Mouse (Mus musculus) stomach, embryonic 15.5 days (tissue): ENCODE results near the gene Ace. TPM values are rescaled to one million over a fixed set of nuclear protein-coding genes. Genes with fewer than 3 reads are reported as not detected.
A peak's percentile ranks its signal among the peaks of the same experiment; 100 is the strongest.

Source experiments
- ATAC-seq: fragments of 200-750 bp; cut with Nextera tagmentation; 2 replicates; pipeline ENCODE4 v1.8.0; 2017; ENCODE audit warnings: low read depth, moderate number of reproducible peaks, moderate TSS enrichment; ENCODE audit not compliant: insufficient read depth, low FRiP score
- H3K27ac ChIP-seq: fragments of 300-500 bp; sonication (generic); 2 replicates; pipeline ENCODE4 v1.5.1; 2015; ENCODE audit warnings: mild to moderate bottlenecking, inconsistent platforms
- H3K27me3 ChIP-seq: fragments of 300-500 bp; sonication (generic); replicated peaks from 2 replicates; pipeline ENCODE4 v1.6.1; 2015; ENCODE audit warnings: inconsistent platforms
- H3K36me3 ChIP-seq: fragments of 300-500 bp; sonication (generic); 2 replicates; pipeline ENCODE4 v1.6.1; 2015; ENCODE audit warnings: inconsistent platforms
- H3K4me1 ChIP-seq: fragments of 300-500 bp; sonication (generic); 2 replicates; pipeline ENCODE4 v1.6.1; 2015; ENCODE audit warnings: inconsistent platforms
- H3K4me2 ChIP-seq: fragments of 300-500 bp; sonication (generic); 2 replicates; pipeline ENCODE4 v1.6.1; 2015; ENCODE audit warnings: mild to moderate bottlenecking, inconsistent platforms
- H3K4me3 ChIP-seq: fragments of 300-500 bp; sonication (generic); replicated peaks from 2 replicates; pipeline ENCODE4 v1.5.1; 2015; ENCODE audit warnings: inconsistent platforms
- H3K9ac ChIP-seq: fragments of 300-500 bp; sonication (generic); 2 replicates; pipeline ENCODE4 v1.6.1; 2015; ENCODE audit warnings: inconsistent platforms
- H3K9me3 ChIP-seq: fragments of 300-500 bp; sonication (generic); 2 replicates; pipeline ENCODE4 v1.6.1; 2016; ENCODE audit warnings: inconsistent platforms
- WGBS: fragments of 180-500 bp; shearing (Covaris S2); methylation state at CpG from one replicate; pipeline ENCODE4 v1.1.7; 2015; 5-methylcytosine and 5-hydroxymethylcytosine counted together
- polyA plus RNA-seq: library from polyadenylated mRNA; unstranded; fragments of >200 nt; fragmentation: Nextera tagmentation; extraction: Ambion mirVana; gene quantifications from 2 replicates; pipeline ENCODE4 v1.2.1, GENCODE M21; 2015

Gene Ace
- polyA plus RNA-seq, 1 experiment from 2014 or later, result 1.8 TPM

GRCm38 (mm10) chr11:106033491-106033919 lies 65.8 kb downstream of the Ace start:
- 30% methylated on average over 11 of the region's 11 CpGs for WGBS
- Histone ChIP-seq H3K9me3 (no peaks in the 10 kb centered on the region), H3K27me3 (no peaks in the 10 kb centered on the region), H3K4me1 (peaks cover 7% of the 10 kb centered on the region; the same call in 1 of the 2 replicates), H3K4me3 (0 out of 2 replicates have a peak overlapping the region, but pooled peaks have one; percentile 16), H3K4me2 (peak overlapping the region; percentile 34), H3K9ac (no peak overlapping the region), H3K36me3 (no peaks in the 10 kb centered on the region), H3K27ac (0 out of 2 replicates have a peak overlapping the region, but pooled peaks have one; percentile 9)
- ATAC-seq, result no peak

GRCm38 (mm10) chr11:106034986-106035385 lies 67.2 kb downstream of the Ace start:
- no peak overlapping the region for H3K4me3 ChIP-seq
- H3K27me3 ChIP-seq, result no peaks in the 10 kb centered on the region
- no peak overlapping the region for H3K4me2 ChIP-seq
- no peaks in the 10 kb centered on the region for H3K9me3 ChIP-seq
- no peak for ATAC-seq
- peaks cover 7% of the 10 kb centered on the region; the same call in 1 of the 2 replicates for H3K4me1 ChIP-seq
- H3K27ac ChIP-seq, result no peak overlapping the region
- no peaks in the 10 kb centered on the region for H3K36me3 ChIP-seq
- WGBS, result 83% methylated on average over 9 of the region's 9 CpGs
- no peak overlapping the region for H3K9ac ChIP-seq

- Histone ChIP-seq H3K4me3 (peak within 1 kb of the TSS; percentile 92), H3K27ac (peak within 1 kb of the TSS; percentile 90), H3K9ac (peak within 1 kb of the TSS; percentile 94), H3K27me3 (no peaks in the 10 kb centered on the region), H3K4me2 (peak within 1 kb of the TSS; percentile 88), H3K36me3 (no peaks in the 10 kb centered on the region), H3K4me1 (peaks cover 7% of the 10 kb centered on the region; the same call in 1 of the 2 replicates), H3K9me3 (no peaks in the 10 kb centered on the region)
- under 1% methylated on average over 66 of the region's 66 CpGs for WGBS
- ATAC-seq, result peak; percentile 99
Observed at GRCm38 (mm10) chr11:106036548-106037417, 69.0 kb downstream of the Ace start, which contains the start of gene Dcaf7. TSS of gene Dcaf7 (plus strand) at chr11:106036872.

GRCm38 (mm10) chr11:106037418-106037751 lies 69.6 kb downstream of the Ace start:
- peak overlapping the region; percentile 92 for H3K4me3 ChIP-seq
- H3K4me1 ChIP-seq, result peaks cover 7% of the 10 kb centered on the region; the same call in 1 of the 2 replicates
- no peaks in the 10 kb centered on the region for H3K36me3 ChIP-seq
- H3K4me2 ChIP-seq, result peak overlapping the region; percentile 88
- ATAC-seq, result no peak
- H3K9ac ChIP-seq, result peak overlapping the region; percentile 94
- H3K9me3 ChIP-seq, result no peaks in the 10 kb centered on the region
- H3K27me3 ChIP-seq, result no peaks in the 10 kb centered on the region
- WGBS, result under 1% methylated on average over 13 of the region's 13 CpGs
- peak overlapping the region; percentile 90 for H3K27ac ChIP-seq

Other genes starting within 250 kb of the Ace start
- gene Cyb561, start 14.6 kb upstream of the Ace start, polyA plus RNA-seq, result 39.0 and 41.2 TPM in 2 replicates
- gene Ace3, start 26.7 kb downstream of the Ace start, polyA plus RNA-seq, result not detected in 2 replicates
- 0.80 and 1.3 TPM in 2 replicates for gene Kcnh6, start 40.2 kb downstream of the Ace start, polyA plus RNA-seq
- 54.6 and 57.6 TPM in 2 replicates for gene Dcaf7, start 68.9 kb downstream of the Ace start, polyA plus RNA-seq
- 9.8 and 11.5 TPM in 2 replicates for gene Taco1, start 98.1 kb downstream of the Ace start, polyA plus RNA-seq
- 18.0 and 19.5 TPM in 2 replicates for gene Map3k3, start 116.7 kb downstream of the Ace start, polyA plus RNA-seq
- not detected in 2 replicates for gene Gm10840, start 192.9 kb downstream of the Ace start, polyA plus RNA-seq
- gene Limd2, start 192.9 kb downstream of the Ace start, polyA plus RNA-seq, result 117 and 136 TPM in 2 replicates
- gene Strada, start 234.2 kb downstream of the Ace start, polyA plus RNA-seq, result 16.7 and 18.6 TPM in 2 replicates
- gene Ccdc47, start 248.4 kb downstream of the Ace start, polyA plus RNA-seq, result 92.1 and 95.0 TPM in 2 replicates
- 58.1 and 66.2 TPM in 2 replicates for gene Ddx42, start 249.0 kb downstream of the Ace start, polyA plus RNA-seq